Mouse (Mus musculus): ENCODE results near the gene Tesk1. TPM values are rescaled to one million over a fixed set of nuclear protein-coding genes. Genes with fewer than 3 reads are reported as not detected.

Tesk1 gene
- 0.48 TPM for polyA plus RNA-seq (2017; shearing (Covaris generic))

DNA sequence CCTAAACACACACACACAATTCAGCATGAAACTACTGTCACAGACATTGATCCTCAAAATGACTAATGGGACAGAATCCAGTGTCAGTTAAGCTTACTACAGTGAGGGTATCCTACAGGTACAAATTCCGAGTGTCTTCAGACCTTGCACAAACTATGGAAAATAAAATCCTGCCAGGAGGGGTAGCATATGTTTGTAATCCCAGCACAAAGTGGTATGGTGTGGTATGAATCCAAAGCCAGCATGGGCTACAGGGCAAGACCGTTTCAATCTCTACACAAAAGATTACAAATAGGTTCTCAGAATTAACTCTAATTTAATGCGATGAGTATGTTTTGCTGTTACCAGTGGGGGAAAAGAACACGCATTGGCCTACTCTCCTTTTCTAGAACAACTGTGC, at the start of gene Tesk1:
TSS of gene Tesk1 (plus strand) at position 301 of the 400 bp plus-strand sequence.

GRCm38 (mm10) chr4:43428946-43429345, 12.8 kb upstream of the Tesk1 start, which contains the start of gene Fam166b:
Fam166b (minus strand) TSS chr4:43429134.

DNA sequence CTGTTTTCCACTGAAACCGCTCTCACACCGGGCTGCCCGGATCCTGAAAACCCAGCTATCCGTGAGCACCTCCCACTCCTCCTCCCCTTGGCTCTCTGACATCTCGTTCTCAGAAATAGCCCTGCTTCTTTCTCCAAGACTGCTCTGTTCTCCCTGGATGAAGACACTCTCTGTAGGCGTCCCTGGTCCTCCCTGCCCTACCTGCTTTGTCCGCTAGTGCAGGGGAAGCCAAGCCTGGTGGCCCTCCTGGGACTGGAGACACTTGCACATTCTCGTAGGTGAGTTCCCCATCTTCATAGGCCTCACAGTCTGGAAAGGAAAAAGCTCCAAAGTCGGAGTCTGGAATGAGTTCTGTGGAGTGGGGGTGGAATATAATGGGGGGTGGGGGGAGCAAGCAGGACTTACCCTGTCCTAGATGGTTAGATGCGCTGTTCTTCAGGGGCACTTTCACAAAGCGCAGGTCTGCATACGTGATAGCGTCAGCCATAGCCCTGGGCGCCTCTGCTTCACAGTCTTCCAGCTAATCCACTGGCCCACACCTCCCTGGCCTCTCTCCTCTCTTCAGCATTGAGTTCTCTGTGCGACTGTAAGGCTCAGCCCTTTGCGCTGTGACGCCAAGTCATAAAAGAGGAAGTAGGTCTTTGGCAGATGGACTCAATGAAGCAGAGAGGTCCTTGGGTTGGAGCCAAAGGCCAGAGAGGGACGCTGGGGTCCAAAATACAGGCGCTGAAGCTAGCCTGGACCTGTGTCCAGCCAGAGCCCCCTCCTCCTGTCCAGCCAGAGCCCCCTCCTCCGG, 12.5 kb downstream of the Tesk1 start, which contains the start of gene Cd72:
TSS of gene Cd72 (minus strand) at position 588 of the 796 bp plus-strand sequence.

GRCm38 (mm10) chr4:43483535-43484091, 41.9 kb downstream of the Tesk1 start, which contains the start of gene Sit1:
Sit1 (minus strand) TSS chr4:43483734.

DNA sequence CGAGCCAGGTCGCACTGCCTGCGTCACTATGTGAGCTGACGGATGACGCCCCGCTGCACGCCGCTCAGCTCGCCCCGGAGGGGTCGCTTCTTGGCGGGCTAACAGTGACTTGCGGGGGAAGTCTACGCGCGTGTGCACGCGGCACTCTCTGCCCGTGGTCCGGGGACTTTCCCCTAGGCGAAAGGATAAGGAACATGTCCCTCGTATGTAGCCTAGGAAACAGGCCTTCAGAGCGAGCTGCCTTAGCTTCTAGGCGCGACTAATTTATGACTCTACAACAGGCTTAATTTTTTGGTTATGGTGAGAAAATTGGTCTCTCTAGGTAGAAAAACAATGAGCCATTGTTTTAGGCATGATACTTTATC, 51.1 kb downstream of the Tesk1 start, which contains the start of gene Ccdc107:
TSS of gene Ccdc107 (plus strand) at position 80 of the 365 bp plus-strand sequence.

Other genes starting within 250 kb of the Tesk1 start
- gene Atp8b5, start 174.8 kb upstream of the Tesk1 start, polyA plus RNA-seq (2017; shearing (Covaris generic)) = 0.07 TPM
- gene Rusc2, start 60.0 kb upstream of the Tesk1 start, polyA plus RNA-seq (2017; shearing (Covaris generic)) = not detected
- gene Fam166b, start 12.8 kb upstream of the Tesk1 start, polyA plus RNA-seq (2017; shearing (Covaris generic)) = not detected
- 54.1 TPM for gene Cd72, start 12.7 kb downstream of the Tesk1 start, polyA plus RNA-seq (2017; shearing (Covaris generic))
- gene Sit1, start 41.8 kb downstream of the Tesk1 start, polyA plus RNA-seq (2017; shearing (Covaris generic)) = 146 TPM
- 75.3 TPM for gene Ccdc107, start 51.0 kb downstream of the Tesk1 start, polyA plus RNA-seq (2017; shearing (Covaris generic))
- gene Arhgef39, start 57.8 kb downstream of the Tesk1 start, polyA plus RNA-seq (2017; shearing (Covaris generic)) = 4.9 TPM
- gene Car9, start 65.0 kb downstream of the Tesk1 start, polyA plus RNA-seq (2017; shearing (Covaris generic)) = 0.90 TPM
- not detected for gene Tpm2, start 81.8 kb downstream of the Tesk1 start, polyA plus RNA-seq (2017; shearing (Covaris generic))
- 86.8 TPM for gene Creb3, start 120.4 kb downstream of the Tesk1 start, polyA plus RNA-seq (2017; shearing (Covaris generic))
- 436 TPM for gene Tln1, start 120.8 kb downstream of the Tesk1 start, polyA plus RNA-seq (2017; shearing (Covaris generic))
- 24.1 TPM for gene Rgp1, start 136.8 kb downstream of the Tesk1 start, polyA plus RNA-seq (2017; shearing (Covaris generic))
- 27.6 TPM for gene Gba2, start 136.9 kb downstream of the Tesk1 start, polyA plus RNA-seq (2017; shearing (Covaris generic))
- 3.2 TPM for gene Msmp, start 142.6 kb downstream of the Tesk1 start, polyA plus RNA-seq (2017; shearing (Covaris generic))
- not detected for gene Npr2, start 190.0 kb downstream of the Tesk1 start, polyA plus RNA-seq (2017; shearing (Covaris generic))
- gene Spag8, start 211.7 kb downstream of the Tesk1 start, polyA plus RNA-seq (2017; shearing (Covaris generic)) = 0.38 TPM
- gene Hint2, start 214.5 kb downstream of the Tesk1 start, polyA plus RNA-seq (2017; shearing (Covaris generic)) = 70.9 TPM
- gene Tmem8b, start 227.0 kb downstream of the Tesk1 start, polyA plus RNA-seq (2017; shearing (Covaris generic)) = 0.83 TPM
- 1.4 TPM for gene Fam221b, start 227.2 kb downstream of the Tesk1 start, polyA plus RNA-seq (2017; shearing (Covaris generic))

All from activated CD4-positive, CD25-positive, alpha-beta regulatory T cell, adult 9 weeks (primary cell).